Mouse (Mus musculus): ENCODE data around the gene Hcar2.

Gene Hcar2

DNA sequence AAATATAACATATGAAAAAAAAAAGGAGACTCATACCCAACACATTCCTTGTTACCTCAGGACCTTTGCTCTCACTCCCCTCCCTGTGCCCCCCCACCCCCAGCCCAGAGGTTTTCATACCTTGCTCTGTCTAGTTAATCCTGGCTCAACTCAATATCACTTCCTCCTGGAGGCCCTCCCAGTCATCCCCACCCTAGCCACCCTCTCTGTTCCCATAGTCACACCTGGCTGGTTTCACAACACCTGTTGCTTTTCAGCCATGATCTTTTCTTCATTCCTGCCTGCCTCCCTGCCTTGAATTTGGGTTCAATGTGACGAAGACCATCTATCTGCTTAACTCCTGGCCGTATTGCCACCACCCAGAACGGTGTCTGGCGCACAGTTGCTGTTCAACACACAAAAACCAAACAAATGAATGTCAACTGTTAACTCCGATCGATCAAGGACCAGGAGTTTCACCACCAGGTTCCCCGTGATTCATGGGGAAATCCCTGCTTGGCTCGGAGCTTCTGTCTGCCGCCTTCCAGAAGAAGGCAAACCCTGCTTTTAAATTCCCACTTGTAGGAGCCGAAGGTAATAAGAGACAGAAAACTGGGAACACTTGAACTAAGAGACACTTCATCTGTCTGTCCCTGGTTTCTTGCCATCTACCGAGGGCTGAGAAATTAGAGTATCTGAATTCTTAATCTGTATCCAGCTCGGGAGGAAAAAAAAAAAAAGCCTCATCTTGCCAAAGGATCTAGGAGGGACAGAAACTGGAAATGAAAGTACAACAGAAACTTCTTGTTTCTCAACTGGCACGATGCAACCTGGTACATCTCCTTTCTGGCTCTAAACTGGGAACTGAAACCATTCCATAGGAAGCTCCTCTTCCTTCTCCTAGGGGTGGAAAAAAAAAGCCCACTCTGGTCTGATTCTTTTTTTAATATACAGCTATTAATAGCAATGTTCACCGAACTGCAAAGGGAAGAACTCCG is 2.6 kb downstream of the Hcar2 start:
- no peak for DNase-seq (ENCODE audit: low read depth, low spot score)

DNA sequence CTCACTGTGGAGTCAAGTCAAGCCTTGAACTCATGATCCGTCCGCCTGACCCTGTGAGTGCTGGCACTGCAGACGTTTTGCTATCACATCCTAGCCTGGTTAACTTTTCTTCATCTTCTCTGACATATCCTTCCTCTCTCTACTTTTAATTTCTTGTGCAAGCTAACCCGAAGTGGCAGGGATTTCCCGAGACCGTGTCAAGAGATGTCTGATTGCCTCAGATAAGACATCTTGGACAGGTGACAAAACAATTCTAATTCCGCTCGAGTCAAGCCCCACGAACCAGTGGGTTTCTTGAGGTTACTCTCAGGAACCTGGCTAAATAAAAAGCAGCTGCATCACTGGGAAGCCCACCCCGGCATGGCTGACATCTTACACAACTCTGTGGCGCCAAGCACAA is 6.5 kb downstream of the Hcar2 start:
- no peak for DNase-seq (ENCODE audit: low read depth, low spot score)

DNA sequence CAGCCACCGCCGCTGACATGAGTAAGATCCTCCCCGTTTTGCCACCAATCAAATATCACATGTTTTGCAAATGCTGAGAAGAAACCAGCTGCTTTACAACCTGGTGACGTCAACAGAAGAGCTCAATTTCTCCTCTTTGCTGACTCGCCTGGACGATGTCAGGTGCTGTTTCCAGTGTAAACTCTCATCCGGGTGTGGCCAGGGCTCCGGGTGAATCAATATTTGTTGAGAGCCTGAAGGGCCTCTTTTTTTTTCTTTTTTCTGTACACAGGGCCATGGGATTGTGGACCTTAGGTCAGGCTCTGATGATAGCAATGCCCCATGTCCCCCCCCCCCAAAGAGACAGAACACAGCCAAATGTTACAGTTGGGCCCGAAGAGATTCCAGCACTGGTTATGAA is 10.8 kb downstream of the Hcar2 start:
- DNase-seq (ENCODE audit: low read depth, low spot score) = no peak

DNA sequence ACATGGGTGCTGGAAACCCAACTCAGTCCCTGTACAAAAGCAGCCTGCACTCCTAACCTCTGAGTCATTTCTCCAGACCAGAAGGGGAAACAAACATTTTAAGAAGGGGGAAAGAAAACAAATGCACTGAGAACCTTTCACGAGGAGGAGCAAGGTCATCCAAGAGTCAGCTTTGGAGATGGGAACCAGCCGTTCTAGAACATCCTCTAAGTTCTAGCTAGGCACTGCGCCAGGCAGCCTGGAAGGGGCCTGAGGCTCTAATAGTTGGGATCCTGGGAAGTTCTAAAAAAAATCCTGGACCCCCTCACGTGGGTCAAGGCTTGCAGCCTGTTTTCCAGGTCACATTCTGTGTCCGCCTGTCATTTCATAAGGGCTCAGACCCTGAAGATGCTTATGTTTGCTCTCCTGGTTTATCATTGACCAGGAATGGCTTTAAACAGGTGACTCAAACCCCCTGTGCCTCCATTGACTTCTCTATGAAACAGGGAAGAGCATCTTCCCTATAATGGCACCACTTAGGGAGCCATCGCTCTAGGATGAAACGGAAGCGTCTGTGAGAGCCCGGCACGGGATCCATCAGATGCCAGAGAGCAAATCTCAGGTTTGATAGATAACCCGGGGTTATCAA is 11.3 kb downstream of the Hcar2 start:
- DNase-seq (ENCODE audit: low read depth, low spot score) = no peak

DNA sequence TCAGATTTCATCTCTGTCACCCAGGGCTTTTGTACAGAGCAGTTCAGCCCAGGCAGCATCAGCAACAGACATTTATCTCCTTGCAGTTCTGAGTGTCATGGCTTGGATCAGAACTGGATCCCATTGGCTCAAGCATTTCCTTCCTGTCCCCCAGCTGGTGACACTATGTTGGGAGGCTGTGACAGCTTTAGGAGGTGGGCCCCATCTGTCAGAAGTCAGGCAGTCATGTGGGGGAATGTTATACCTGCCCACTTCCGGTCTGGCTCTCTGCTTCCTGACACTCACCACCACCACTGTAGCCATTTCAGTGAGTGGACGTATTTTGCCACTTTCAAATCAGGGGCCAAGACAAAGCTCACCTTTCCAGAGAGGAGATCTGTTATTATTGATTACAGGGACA is 13.9 kb downstream of the Hcar2 start:
- DNase-seq (ENCODE audit: low read depth, low spot score) = no peak

DNA sequence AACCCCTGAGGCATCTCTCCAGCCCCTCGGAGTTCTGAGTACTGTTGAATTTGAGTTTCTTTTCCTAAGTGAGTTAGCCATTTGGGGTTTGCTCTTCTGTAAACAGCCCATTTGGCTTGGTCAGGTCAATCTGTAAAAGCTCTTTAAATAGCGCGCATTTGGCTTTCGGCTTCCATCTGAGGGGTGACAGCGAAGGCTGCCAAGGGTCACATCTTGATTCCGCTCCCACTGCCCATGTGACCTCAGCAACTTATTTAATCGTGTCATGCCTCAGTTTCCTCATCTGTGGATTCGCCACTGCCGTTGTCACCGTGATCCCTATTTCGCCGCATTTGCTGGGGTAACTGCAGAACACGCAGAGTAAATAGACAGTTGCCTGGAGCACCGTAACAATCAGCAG is 21.0 kb downstream of the Hcar2 start:
- DNase-seq (ENCODE audit: low read depth, low spot score) = no peak

DNA sequence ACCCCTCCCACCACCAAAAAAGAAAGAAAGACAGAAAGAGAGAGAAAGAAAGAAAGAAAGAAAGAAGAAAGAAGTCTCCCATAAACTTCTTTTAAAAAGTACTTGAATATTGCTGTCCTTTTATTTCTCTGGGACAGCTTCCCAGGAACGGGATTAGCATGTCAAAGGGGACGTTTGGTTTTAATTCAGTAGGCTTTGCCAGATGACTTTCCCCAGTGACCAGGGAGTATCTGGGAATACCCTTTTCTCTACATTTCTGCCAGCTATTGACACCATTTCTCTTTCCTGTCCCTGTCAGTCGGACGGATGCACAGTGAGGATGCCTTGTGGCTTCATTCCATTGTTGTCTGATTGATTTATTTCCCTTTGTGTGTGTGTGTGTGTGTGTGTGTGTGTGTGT is 21.5 kb downstream of the Hcar2 start:
- DNase-seq (ENCODE audit: low read depth, low spot score) = no peak

DNA sequence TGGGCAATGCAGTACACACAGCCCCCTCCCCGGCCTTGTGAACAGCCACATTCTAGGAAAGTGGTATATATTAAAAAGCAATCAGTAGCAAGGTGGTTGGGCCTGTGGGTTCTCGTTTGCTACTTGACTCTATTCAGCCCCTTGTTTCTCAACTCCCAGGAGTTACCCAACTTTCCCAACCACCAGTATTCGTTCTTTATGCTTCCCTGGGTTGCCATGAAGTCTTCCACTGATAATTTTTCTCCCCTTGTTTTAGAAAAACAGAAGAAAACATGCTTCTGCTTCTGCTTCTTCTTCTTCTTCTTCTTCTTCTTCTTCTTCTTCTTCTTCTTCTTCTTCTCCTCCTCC is 22.4 kb downstream of the Hcar2 start:
- no peak for DNase-seq (ENCODE audit: low read depth, low spot score)

DNA sequence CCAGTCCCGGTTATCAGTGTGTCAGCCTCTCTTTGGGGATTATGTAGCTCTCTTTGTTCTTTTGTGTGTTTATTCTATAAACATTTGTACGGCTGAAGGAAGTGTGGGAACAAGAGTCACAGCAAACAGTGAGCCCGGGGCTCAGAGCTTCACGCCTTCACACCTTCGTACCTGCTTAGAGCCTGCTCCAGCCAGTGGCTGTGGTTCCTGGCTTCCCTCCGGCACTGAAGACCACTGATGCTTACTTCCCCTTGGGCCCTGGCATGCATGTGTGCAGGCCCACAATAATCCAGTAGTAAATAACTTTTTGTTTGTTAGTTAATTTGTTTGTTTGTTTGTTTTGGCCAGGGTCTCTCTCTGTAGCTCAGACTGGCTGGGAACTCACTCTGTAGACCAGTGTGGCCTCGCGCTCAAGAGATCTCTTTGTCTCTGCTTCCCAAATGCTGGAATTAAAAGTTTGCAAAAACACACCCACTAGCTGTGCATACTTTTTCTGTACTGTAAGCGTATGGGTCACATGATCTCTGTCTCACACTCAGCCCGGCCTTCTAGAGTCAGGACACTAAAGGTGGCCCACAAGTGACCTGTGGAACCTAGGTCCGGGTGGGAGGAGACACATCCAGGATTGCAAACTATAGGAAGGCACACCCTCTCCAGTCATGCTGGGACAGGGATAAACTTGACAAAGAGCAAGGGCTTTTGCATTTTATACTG is 22.9 kb downstream of the Hcar2 start:
- no peak for DNase-seq (ENCODE audit: low read depth, low spot score)

DNA sequence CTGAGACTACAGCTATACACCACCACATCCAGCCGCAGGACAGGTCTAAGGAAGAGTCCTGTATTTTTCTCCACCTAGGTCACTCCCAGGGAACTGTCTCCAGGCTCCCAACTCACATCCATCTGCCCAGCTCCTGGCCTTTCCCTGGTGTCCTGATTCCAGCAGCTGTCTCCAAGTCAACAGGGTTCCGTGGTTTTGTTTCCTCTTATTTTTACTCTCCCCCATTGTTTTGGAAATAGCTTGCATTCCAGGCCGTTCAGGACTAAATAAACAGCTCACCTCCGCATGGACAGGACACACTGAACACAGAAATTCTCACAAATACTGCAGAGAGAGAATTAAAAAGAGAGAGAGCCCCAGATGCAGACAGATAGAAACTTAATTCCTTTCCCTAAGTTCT is 27.9 kb downstream of the Hcar2 start:
- DNase-seq (ENCODE audit: low read depth, low spot score) = no peak

DNA sequence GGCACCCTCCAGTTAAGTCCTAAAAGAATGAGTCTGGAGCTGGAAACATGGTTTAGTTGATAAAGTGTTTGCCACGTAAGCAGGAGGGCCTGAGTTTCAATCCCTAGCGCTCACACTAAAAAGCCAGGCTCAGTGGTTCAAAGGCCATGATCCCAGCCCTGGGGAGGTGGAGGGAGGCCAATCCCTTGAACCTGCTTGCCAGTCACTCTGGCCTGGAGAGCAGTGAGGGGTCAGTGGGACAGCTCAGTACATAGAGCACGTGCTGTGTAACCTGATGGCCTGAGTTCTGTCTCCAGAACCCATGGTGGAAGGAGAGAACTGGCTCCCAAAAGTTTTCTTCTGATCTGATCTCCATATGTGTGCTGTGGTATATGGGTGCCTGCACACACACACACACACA is 30.5 kb downstream of the Hcar2 start:
- no peak for DNase-seq (ENCODE audit: low read depth, low spot score)

DNA sequence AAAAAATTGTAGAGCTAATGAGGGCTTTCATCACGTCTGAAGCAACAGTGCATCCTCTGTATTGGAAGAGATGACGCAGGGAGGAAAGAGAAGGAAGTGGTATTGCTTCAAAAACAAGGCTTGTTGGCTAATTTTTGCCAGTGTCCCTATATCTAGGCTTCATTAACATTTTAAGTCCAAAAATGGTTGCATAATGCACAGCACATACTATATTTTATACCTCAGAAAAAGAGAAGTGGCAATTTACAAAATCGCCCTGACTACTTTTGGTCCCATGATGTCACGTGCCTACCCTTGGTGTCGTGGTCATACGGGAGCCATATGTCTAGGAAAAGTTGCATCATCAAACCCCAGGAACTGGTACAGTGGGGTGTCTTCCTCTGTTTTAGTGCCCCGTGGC is 33.0 kb downstream of the Hcar2 start:
- no peak for DNase-seq (ENCODE audit: low read depth, low spot score)

DNA sequence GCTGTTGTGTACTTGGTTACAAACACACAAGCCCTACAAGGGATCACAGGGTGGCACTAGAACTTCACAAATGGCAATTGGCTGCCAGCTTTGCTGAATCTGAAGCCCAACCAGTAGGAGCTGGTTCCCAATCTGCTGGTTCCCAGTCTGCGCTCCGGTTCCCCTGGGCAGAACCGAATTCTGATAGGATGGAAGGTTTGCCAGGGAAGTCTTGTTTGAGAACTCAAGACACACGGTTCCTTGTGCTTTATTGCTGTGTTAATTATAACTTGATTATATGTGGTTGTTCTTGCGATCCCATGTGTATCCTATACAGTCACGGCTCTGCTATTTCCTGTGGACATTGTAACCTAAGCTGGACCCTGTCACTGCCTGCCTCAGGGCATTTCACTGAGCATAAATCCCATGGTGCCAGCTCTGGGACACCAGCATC is 37.6 kb downstream of the Hcar2 start:
- DNase-seq (ENCODE audit: low read depth, low spot score) = no peak

DNA sequence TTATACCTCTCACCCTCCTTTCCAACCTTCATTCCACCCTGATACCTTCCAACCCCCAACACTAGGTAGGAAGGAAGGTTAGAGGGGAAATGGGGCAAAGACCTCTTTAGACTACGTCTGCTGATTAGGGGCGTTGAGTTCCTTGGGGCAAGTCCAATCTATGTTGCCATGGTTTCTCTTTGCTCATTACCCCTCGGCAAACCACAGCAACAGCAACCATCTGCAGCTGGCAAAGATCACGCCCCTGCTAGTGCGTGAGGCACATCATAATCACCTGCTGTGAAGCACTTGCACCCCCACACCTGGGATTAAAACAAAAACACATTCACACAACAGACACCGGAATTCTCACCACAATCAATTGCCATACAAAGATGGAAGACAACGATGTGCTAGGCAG is 42.6 kb downstream of the Hcar2 start:
- DNase-seq (ENCODE audit: low read depth, low spot score) = no peak

DNA sequence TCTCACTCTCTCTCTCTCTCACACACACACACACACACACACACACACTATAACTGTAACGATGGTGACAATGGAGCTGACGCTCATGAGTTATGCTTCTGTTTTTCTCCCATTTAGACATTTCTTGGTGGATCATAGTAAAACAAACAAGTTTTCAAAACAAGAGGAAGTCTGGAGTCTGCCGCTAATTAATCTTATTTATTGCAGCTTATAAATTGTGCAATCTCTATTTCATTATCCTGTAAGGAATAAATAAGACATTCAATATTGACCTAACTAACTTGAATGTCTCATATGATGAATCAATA is 44.1 kb downstream of the Hcar2 start:
- no peak for DNase-seq (ENCODE audit: low read depth, low spot score)

DNA sequence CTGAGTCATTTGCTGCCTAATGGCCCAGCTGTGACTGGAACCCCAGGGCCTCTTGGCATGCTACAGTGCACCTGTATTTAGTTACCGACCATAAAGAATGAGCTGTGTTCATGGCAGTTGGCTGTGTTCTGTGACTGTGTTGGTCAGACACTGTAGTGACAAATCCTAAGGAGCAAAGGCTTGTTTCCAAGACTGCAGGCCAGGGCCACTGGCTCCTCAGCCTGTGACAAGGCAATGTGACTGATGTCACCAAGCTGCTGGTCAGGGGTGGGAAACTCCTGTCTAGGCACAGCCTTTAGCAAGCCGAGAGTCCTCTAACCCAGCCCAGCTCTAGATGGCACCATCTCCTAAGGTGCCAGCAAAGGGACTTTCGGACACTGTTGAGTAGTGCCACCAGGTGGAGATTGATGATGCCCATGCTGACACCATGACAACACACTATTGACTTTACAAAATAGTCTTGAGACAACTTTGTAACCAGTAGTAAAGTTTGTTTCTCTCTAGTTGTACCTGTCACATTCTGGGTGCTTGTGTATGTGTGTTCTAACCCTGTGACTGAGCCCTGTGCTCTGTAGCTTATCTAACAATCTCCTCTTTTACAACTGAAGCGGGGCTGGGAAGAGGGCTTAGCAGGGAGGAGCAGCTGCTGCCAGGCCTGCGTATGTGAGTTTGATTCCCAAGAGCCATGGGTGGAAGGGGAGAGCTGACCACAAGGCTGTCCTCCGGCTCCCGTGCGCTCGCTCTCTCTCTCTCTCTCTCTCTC is 44.6 kb downstream of the Hcar2 start:
- DNase-seq (ENCODE audit: low read depth, low spot score) = no peak

DNA sequence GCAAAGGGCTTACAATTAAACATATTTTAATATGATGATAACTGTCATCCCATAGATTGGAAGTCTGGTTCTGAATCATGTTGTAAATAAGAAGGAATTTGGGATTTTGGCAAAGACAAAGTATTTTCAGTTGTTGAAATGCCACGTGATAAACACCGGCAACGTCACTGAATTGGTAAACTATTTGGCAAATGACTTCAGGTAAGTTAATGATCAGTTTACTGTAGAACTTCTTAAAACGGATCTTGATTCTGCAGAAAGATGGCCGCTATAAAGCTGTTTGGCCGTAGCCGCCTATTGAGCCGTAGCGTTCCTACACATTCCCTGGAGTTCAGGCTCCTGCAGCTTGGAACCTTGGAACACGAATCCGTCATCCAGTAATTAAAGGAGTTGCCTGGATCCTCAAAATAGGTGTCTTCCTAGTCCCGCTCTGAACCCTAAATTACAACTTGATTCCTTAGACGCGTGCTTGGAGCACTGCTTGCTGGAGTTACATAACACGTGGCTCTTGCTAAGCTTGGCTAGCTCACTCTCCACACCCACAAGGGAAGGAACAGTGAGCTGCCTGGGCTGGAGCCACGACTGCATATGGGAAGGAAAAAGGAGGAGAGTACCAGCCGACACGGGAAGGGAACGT is 46.2 kb downstream of the Hcar2 start:
- DNase-seq (ENCODE audit: low read depth, low spot score) = no peak

DNA sequence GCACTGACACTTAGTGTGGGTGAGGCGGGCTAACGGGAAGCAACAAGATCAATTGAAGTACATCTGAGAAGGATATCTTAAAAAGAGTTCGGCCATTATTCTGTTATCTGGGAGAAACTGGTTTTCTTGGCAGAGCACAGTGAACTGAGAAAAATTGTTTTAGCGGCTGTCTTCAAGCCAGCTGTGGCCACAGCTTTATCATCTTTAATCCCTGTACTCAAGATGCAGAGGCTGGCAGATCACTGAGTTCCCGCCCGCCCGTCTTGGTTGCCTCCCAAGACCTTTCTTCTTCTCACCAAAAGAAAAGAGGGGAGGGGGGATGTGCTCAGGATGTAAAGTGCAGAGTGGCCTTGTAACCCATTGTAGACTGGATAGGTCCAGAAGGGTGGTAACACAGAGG is 48.4 kb downstream of the Hcar2 start:
- no peak for DNase-seq (ENCODE audit: low read depth, low spot score)

Data from ES-CJ7 (cell line).